Mouse (Mus musculus) forebrain, embryonic 14.5 days (tissue): ENCODE data around the gene 5430402E10Rik. TPM values are rescaled to one million over a fixed set of nuclear protein-coding genes. Genes with fewer than 3 reads are reported as not detected.
"Not testable (repeated sequence)": the region's sequence is repeated elsewhere in the genome, so short reads cannot be mapped to it uniquely, and the experiment has no call there.

ENCODE experiments used
- ATAC-seq: fragments of 200-750 bp; cut with Nextera tagmentation; 2 replicates; pipeline ENCODE4 v1.8.0; 2017; ENCODE audit warnings: mild to moderate bottlenecking, moderate library complexity
- DNase-seq: peaks from one replicate; pipeline ENCODE4 v3.0.0-alpha.2; 2015; ENCODE audit warnings: low spot score
- H3K27ac ChIP-seq: fragments of 300-500 bp; sonication (generic); 2 replicates; pipeline ENCODE4 v1.5.1; 2014; ENCODE audit warnings: low read depth, mild to moderate bottlenecking, control low read depth, low read length, moderate library complexity
- H3K27me3 ChIP-seq: fragments of 300-500 bp; sonication (generic); replicated peaks from 2 replicates; pipeline ENCODE4 v1.6.1; 2014; ENCODE audit warnings: low read length, control low read depth, mixed read lengths; ENCODE audit not compliant: control insufficient read depth, insufficient read depth
- H3K36me3 ChIP-seq: fragments of 300-500 bp; sonication (generic); 2 replicates; pipeline ENCODE4 v1.6.1; 2014; ENCODE audit warnings: low read length, control low read depth; ENCODE audit not compliant: control insufficient read depth, insufficient read depth
- H3K4me1 ChIP-seq: fragments of 300-500 bp; sonication (generic); 2 replicates; pipeline ENCODE4 v1.6.1; 2014; ENCODE audit warnings: antibody characterized with exemption, low read length, control low read depth; ENCODE audit not compliant: control insufficient read depth, insufficient read depth
- H3K4me2 ChIP-seq: fragments of 300-500 bp; sonication (generic); 2 replicates; pipeline ENCODE4 v1.6.1; 2014; ENCODE audit warnings: mild to moderate bottlenecking, control low read depth, low read length
- H3K4me3 ChIP-seq: fragments of 300-500 bp; sonication (generic); 2 replicates; pipeline ENCODE4 v1.5.1; 2014; ENCODE audit warnings: low read depth, low read length, control low read depth
- H3K9ac ChIP-seq: fragments of 300-500 bp; sonication (generic); 2 replicates; pipeline ENCODE4 v1.6.1; 2014; ENCODE audit warnings: mild to moderate bottlenecking, low read length, control low read depth, moderate library complexity
- H3K9me3 ChIP-seq: fragments of 300-500 bp; sonication (generic); replicated peaks from 2 replicates; pipeline ENCODE4 v1.6.1; 2016; ENCODE audit warnings: low read length, control low read depth, mixed read lengths; ENCODE audit not compliant: control insufficient read depth
- WGBS: fragments of 180-500 bp; shearing (Covaris S2); extraction: QIAGEN DNeasy Blood & Tissue Kit; methylation state at CpG from one replicate; pipeline ENCODE4 v1.1.7; 2014; 5-methylcytosine and 5-hydroxymethylcytosine counted together
- polyA plus RNA-seq: library from polyadenylated mRNA; unstranded; fragments of >200 nt; fragmentation: Nextera tagmentation; extraction: Ambion mirVana; gene quantifications from 2 replicates; pipeline ENCODE4 v1.2.1, GENCODE M21; 2014

The 5430402E10Rik gene
- polyA plus RNA-seq: not detected in 2 replicates

DNA sequence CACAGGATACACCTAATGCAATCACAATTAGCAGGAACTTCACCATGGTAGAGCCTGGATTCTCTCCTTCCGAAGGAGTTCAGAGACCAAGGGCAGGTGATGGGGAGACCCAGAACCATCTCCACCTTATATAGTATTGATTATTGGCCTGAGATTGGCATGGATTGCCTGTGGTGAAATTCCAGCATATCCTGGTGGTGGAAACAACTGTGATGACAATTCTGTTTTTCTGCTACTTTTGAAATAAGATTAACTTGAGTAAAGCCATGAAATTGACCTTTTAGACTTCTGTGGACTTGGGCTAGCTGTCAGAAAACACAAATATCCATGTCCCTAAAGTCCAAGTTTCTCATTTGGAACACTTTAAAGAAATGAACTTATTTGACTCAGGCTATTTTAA is at the start of gene 5430402E10Rik:
Gene 5430402E10Rik, minus strand, starts transcription at position 101 of the 400 bp plus-strand sequence.
- not testable (repeated sequence) for H3K9me3 ChIP-seq, ATAC-seq, H3K9ac ChIP-seq, H3K27ac ChIP-seq, H3K27me3 ChIP-seq, H3K4me3 ChIP-seq, H3K4me2 ChIP-seq, DNase-seq, H3K36me3 ChIP-seq, H3K4me1 ChIP-seq
- 100% methylated on average over 1 of the region's 1 CpGs for WGBS

DNA sequence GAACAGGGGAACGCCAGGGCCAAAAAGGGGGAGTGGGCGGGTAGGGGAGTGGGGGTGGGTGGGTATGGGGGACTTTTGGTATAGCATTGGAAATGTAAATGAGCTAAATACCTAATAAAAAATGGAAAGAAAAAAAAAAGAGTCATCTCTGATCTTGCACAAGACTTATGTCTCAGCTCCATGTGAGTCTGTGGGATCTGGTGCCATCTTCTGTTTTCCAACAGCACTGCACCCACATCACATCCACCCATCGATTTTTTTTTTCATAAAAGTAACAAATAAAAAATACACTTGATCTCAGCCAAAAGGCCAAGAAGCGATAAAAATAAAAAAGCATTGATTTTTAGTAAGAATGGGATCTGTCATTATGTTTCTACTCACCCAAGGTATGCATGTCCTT is 44.8 kb downstream of the 5430402E10Rik start:
- DNase-seq, ATAC-seq, H3K4me3 ChIP-seq, H3K4me1 ChIP-seq, H3K9ac ChIP-seq, H3K4me2 ChIP-seq, H3K36me3 ChIP-seq, H3K27me3 ChIP-seq, H3K9me3 ChIP-seq, H3K27ac ChIP-seq: not testable (repeated sequence)
- 54% methylated on average over 2 of the region's 4 CpGs for WGBS

Other genes with a start within 250 kb of the 5430402E10Rik start
- gene Prkx, start 128.8 kb downstream of the 5430402E10Rik start, polyA plus RNA-seq: 22.2 and 27.7 TPM in 2 replicates
- gene Pbsn, start 71.4 kb downstream of the 5430402E10Rik start, polyA plus RNA-seq: not detected in 2 replicates
- gene Gm14744, start 60.3 kb downstream of the 5430402E10Rik start, polyA plus RNA-seq: not detected in 2 replicates
- not detected in 2 replicates for gene Obp1a, start 166.3 kb upstream of the 5430402E10Rik start, polyA plus RNA-seq
- not detected in 2 replicates for gene Gm5938, start 200.4 kb upstream of the 5430402E10Rik start, polyA plus RNA-seq